9 mouse cellular contexts compared by ENCODE assay signal in the genomic region with DNA sequence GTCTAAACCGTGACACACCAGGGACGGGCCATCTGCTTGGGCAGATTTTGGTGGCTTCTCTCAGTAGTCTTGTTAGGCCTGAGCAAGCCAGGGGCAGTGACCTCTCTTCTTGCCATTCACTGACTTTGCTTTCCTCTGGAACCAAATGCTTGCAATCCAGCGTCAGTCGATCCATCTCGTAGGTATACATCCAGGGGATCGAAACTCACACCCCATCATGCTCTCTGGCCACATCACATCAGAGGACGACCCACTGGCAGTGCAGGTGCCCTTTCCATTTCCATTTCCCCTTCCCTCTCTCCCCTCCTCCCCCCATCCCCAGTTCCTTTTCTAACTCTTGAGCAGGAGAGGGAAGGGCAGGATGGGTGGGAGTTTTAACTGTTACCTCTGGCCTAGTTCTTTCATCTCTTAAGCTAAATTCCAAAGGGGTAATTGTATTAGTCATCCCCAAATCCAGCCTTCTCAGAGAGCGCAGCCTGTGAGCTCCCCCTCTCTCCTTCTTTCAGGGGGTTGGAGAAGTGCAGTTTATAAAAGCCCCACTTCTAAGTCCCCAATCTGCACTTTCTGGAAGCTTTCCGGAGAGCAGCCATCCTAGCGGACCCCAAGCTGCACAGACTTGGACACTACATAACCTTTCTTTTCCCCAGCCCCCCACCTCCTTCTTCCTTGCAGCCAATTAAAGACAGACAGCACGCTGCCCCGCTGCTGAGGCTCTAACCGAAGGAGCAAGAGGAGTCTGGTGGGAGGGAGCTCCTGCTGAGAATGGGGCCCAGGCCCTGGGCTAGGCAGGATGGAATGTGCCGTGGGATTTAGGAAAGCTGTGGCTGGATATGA. TPM values are rescaled to one million over a fixed set of nuclear protein-coding genes. Genes with fewer than 3 reads are reported as not detected.
DNase-seq lines count a peak whose midpoint lies in the region; ATAC-seq and TF ChIP-seq lines count a peak whose summit lies in the region.
"Had no signal": no experiment of that assay in that cellular context is flagged by ENCODE, and none has a peak within 500 bp of the region (broad histone marks: within the 10 kb centered on the region; RNA-seq: fewer than 3 reads in every experiment).

No protein-coding gene starts in this region.

- DNase-seq in embryo, embryonic 11 days = peak; percentile 76
- DNase-seq in left cerebral cortex, adult 18-20 months (ENCODE audit: low spot score in 2 of 2) = no peak
- DNase-seq in spleen, adult 12 weeks (ENCODE audit: low spot score) = no peak

- no peak for TF ChIP-seq POLR2A in olfactory bulb, adult 2 months (IDR thresholded peaks at IDR 0.05; ENCODE audit: insufficient read depth, low read depth, low read length)

- H3K9me3 ChIP-seq in intestine, embryonic 15.5 days = no peaks in the 10 kb centered on the region
- no peaks in the 10 kb centered on the region for H3K9me3 ChIP-seq in intestine, postnatal 0 days (ENCODE audit: control insufficient read depth)
- H3K9me3 ChIP-seq in limb, embryonic 12.5 days = no peaks in the 10 kb centered on the region

- ATAC-seq in intestine, embryonic 15.5 days = 0 out of 2 replicates have a peak, but pooled peaks have one; percentile 41
- no peak for ATAC-seq in intestine, postnatal 0 days
- peak; percentile 41; the same call in 1 of the 2 replicates for ATAC-seq in limb, embryonic 12.5 days (ENCODE audit: insufficient number of reproducible peaks, insufficient read depth, low FRiP score, low TSS enrichment, low read depth)
- no peak for ATAC-seq in monocyte, adult 5-6 weeks (replicated peaks; ENCODE audit: insufficient number of reproducible peaks, low FRiP score, low TSS enrichment, poor library complexity, severe bottlenecking)
- ATAC-seq: inflammation-experienced regulatory T-cells, adult 6 months had no signal

- H3K4me3 ChIP-seq in intestine, embryonic 15.5 days (replicated peaks) = no peak overlapping the region
- no peak overlapping the region for H3K4me3 ChIP-seq in intestine, postnatal 0 days (ENCODE audit: low read depth, low read length)
- H3K4me3 ChIP-seq in limb, embryonic 12.5 days (replicated peaks) = no peak overlapping the region
- H3K4me3 ChIP-seq in olfactory bulb, adult 2 months (ENCODE audit: insufficient read depth, low read depth, low read length) = no peak overlapping the region

- H3K27ac ChIP-seq in intestine, embryonic 15.5 days = 0 out of 2 replicates have a peak overlapping the region, but pooled peaks have one; percentile 14
- H3K27ac ChIP-seq in intestine, postnatal 0 days (ENCODE audit: low read depth, low read length) = no peak overlapping the region
- peak overlapping the region; percentile 72 for H3K27ac ChIP-seq in limb, embryonic 12.5 days
- peak overlapping the region; percentile 92 for H3K27ac ChIP-seq in olfactory bulb, adult 2 months (ENCODE audit: insufficient read depth, low read depth, low read length)

- no peaks in the 10 kb centered on the region for H3K36me3 ChIP-seq in intestine, embryonic 15.5 days
- no peaks in the 10 kb centered on the region for H3K36me3 ChIP-seq in intestine, postnatal 0 days (ENCODE audit: control insufficient read depth, insufficient read depth)
- no peaks in the 10 kb centered on the region for H3K36me3 ChIP-seq in limb, embryonic 12.5 days

- H3K9ac ChIP-seq in intestine, embryonic 15.5 days = no peak overlapping the region
- H3K9ac ChIP-seq in intestine, postnatal 0 days (ENCODE audit: low read depth, low read length) = no peak overlapping the region
- H3K9ac ChIP-seq in limb, embryonic 12.5 days (replicated peaks) = no peak overlapping the region

- TF ChIP-seq CTCF in intestine, postnatal 0 days (IDR thresholded peaks at IDR 0.05; ENCODE audit: low read depth) = no peak
- no peak for TF ChIP-seq CTCF in olfactory bulb, adult 2 months (IDR thresholded peaks at IDR 0.05; ENCODE audit: insufficient read depth, low read depth, low read length)

- H3K4me2 ChIP-seq in intestine, embryonic 15.5 days (replicated peaks) = peak overlapping the region; percentile 31
- H3K4me2 ChIP-seq in intestine, postnatal 0 days (replicated peaks; ENCODE audit: low read depth) = no peak overlapping the region
- H3K4me2 ChIP-seq in limb, embryonic 12.5 days = peak overlapping the region; percentile 42

- WGBS in intestine, embryonic 15.5 days = 52% methylated on average over 14 of the region's 14 CpGs
- 66% methylated on average over 14 of the region's 14 CpGs for WGBS in intestine, postnatal 0 days
- WGBS in limb, embryonic 12.5 days = 18% methylated on average over 14 of the region's 14 CpGs
- 40% methylated on average over 14 of the region's 14 CpGs for WGBS in olfactory bulb, adult 2 months

- no peaks in the 10 kb centered on the region for H3K27me3 ChIP-seq in intestine, embryonic 15.5 days (replicated peaks)
- no peaks in the 10 kb centered on the region for H3K27me3 ChIP-seq in intestine, postnatal 0 days (replicated peaks; ENCODE audit: control insufficient read depth, insufficient read depth, low read length)
- H3K27me3 ChIP-seq in limb, embryonic 12.5 days = 0 out of 2 replicates have a peak, but pooled peaks cover 13% of the 10 kb centered on the region

- H3K4me1 ChIP-seq in intestine, embryonic 15.5 days (replicated peaks) = peaks cover 19% of the 10 kb centered on the region
- no peaks in the 10 kb centered on the region; the same call in 1 of the 2 replicates for H3K4me1 ChIP-seq in intestine, postnatal 0 days (replicated peaks; ENCODE audit: control insufficient read depth, insufficient read depth, low read length)
- H3K4me1 ChIP-seq in limb, embryonic 12.5 days (replicated peaks) = peaks cover 56% of the 10 kb centered on the region
- peaks cover 42% of the 10 kb centered on the region for H3K4me1 ChIP-seq in olfactory bulb, adult 2 months (ENCODE audit: control insufficient read depth, insufficient read depth, low read length)

RNA-seq across cellular contexts. Expression of gene Pou2f1, which starts 42.8 kb away (rescaled TPM):
- polyA plus RNA-seq in intestine, embryonic 15.5 days (2015; fragmentation: Nextera tagmentation; extraction: Ambion mirVana) = 10.0 and 10.1 TPM in 2 replicates
- polyA plus RNA-seq in intestine, postnatal 0 days (2015; fragmentation: Nextera tagmentation; extraction: Ambion mirVana) = 6.1 and 6.9 TPM in 2 replicates
- polyA plus RNA-seq in limb, embryonic 12.5 days (2016; fragmentation: Nextera tagmentation; extraction: Ambion mirVana) = 17.0 and 18.5 TPM in 2 replicates
- polyA plus RNA-seq in olfactory bulb, adult 2 months (2012; ENCODE audit: insufficient read depth, insufficient read length, low replicate concordance, missing spikeins) = 81.5 TPM in 1 of 2 replicates, not detected in the other
- 10 to 100 TPM; 17.4 to 19.6 TPM for total RNA-seq in left cerebral cortex, adult 18-20 months (2021)
- total RNA-seq in monocyte, adult 5-6 weeks (2017) = 11.7 to 22.8 TPM (median 18.7 TPM) in 3 replicates

Comparison
In these comparisons a context has a peak if more than half of its experiments do, and no peak if none do; other contexts are left out.
1. ATAC-seq: peak in intestine, embryonic 15.5 days (single experiment) and limb, embryonic 12.5 days (single experiment); none in intestine, postnatal 0 days (single experiment) and monocyte, adult 5-6 weeks (single experiment).